Mouse (Mus musculus) MEL (cell line): ENCODE results near the gene Pcgf2. TPM values are rescaled to one million over a fixed set of nuclear protein-coding genes. Genes with fewer than 3 reads are reported as not detected.

Source experiments
- DNase-seq: peaks from one replicate; pipeline ENCODE4 v3.0.0; 2011; ENCODE audit warnings: low read depth, low spot score
- H3K27ac ChIP-seq: 2 replicates; pipeline ENCODE4 v1.5.1; 2012; ENCODE audit warnings: low read depth, mild to moderate bottlenecking, control low read depth, low read length, moderate library complexity; ENCODE audit not compliant: control insufficient read depth
- H3K27me3 ChIP-seq, 2 experiments: fragments of 150-350 bp in 1 of 2; sonication (generic) in 1 of 2; 2 replicates each; pipeline ENCODE4 v1.6.1; 2012; ENCODE audit warnings: low read length in 2 of 2, mild to moderate bottlenecking in 2 of 2, improper control_type of control experiment in 1 of 2, moderate library complexity in 1 of 2; ENCODE audit not compliant: insufficient read depth in 2 of 2, control insufficient read depth in 1 of 2
- H3K36me3 ChIP-seq, 2 experiments: 2 replicates each; pipeline ENCODE4 v1.6.1; 2012 to 2014; ENCODE audit warnings: low read length in 2 of 2, improper control_type of control experiment in 1 of 2, inconsistent platforms in 1 of 2, mild to moderate bottlenecking in 1 of 2; ENCODE audit not compliant: insufficient read depth in 2 of 2, control insufficient read depth in 1 of 2
- H3K4me1 ChIP-seq, 2 experiments: fragments of 150-350 bp in 1 of 2; sonication (generic) in 1 of 2; 2 replicates each; pipeline ENCODE4 v1.6.1; 2012; ENCODE audit warnings: low read length in 2 of 2, improper control_type of control experiment in 1 of 2, mild to moderate bottlenecking in 1 of 2; ENCODE audit not compliant: insufficient read depth in 2 of 2, control insufficient read depth in 1 of 2
- H3K4me3 ChIP-seq, 2 experiments: fragments of 150-350 bp in 1 of 2; sonication (generic) in 1 of 2; 2 replicates each; pipeline ENCODE4 v1.5.1; 2012; ENCODE audit warnings: low read depth in 2 of 2, low read length in 2 of 2, mild to moderate bottlenecking in 2 of 2, moderate library complexity in 2 of 2, control low read depth in 1 of 2, improper control_type of control experiment in 1 of 2; ENCODE audit not compliant: control insufficient read depth in 1 of 2, insufficient read depth in 1 of 2
- H3K79me2 ChIP-seq: 2 replicates; pipeline ENCODE4 v1.6.1; 2012; ENCODE audit warnings: mild to moderate bottlenecking, low read length, moderate library complexity; ENCODE audit not compliant: control insufficient read depth, poor library complexity, insufficient read depth
- H3K9ac ChIP-seq: 2 replicates; pipeline ENCODE4 v1.6.1; 2012; ENCODE audit warnings: low read depth, mild to moderate bottlenecking, control low read depth, low read length, moderate library complexity; ENCODE audit not compliant: control insufficient read depth, poor library complexity, severe bottlenecking
- H3K9me3 ChIP-seq: fragments of 150-350 bp; sonication (generic); replicated peaks from 2 replicates; pipeline ENCODE4 v1.6.1; 2012; ENCODE audit warnings: mild to moderate bottlenecking, low read length, improper control_type of control experiment, moderate library complexity; ENCODE audit not compliant: insufficient read depth
- BHLHE40 ChIP-seq: IDR thresholded peaks from 2 replicates; pipeline ENCODE4 v1.6.1; 2012; ENCODE audit warnings: low read depth, mild to moderate bottlenecking, inconsistent platforms, low read length, improper control_type of control experiment, borderline replicate concordance
- CHD2 ChIP-seq: IDR thresholded peaks from 2 replicates; pipeline ENCODE4 v1.6.1; 2011; ENCODE audit warnings: low read length, improper control_type of control experiment
- EP300 ChIP-seq, 2 experiments: IDR thresholded peaks; 2 replicates each; pipeline ENCODE4 v1.6.1; 2011; ENCODE audit warnings: improper control_type of control experiment in 2 of 2, low read length in 2 of 2, low read depth in 1 of 2, mild to moderate bottlenecking in 1 of 2
- GABPA ChIP-seq: IDR thresholded peaks from 2 replicates; pipeline ENCODE4 v1.6.1; 2012; ENCODE audit warnings: low read depth, mild to moderate bottlenecking, inconsistent platforms, low read length, improper control_type of control experiment, moderate library complexity
- JUND ChIP-seq: IDR thresholded peaks from 2 replicates; pipeline ENCODE4 v1.6.1; 2011; ENCODE audit warnings: low read depth, mild to moderate bottlenecking, improper control_type of control experiment, low read length
- KAT2A ChIP-seq: conservative IDR thresholded peaks from 2 replicates; pipeline ENCODE4 v1.6.1; 2012; ENCODE audit warnings: low read depth, low read length, improper control_type of control experiment, inconsistent platforms
- MAFK ChIP-seq: IDR thresholded peaks from 2 replicates; pipeline ENCODE4 v1.6.1; 2011; ENCODE audit warnings: low read depth, mild to moderate bottlenecking, low read length, improper control_type of control experiment, borderline replicate concordance
- MEF2A ChIP-seq: IDR thresholded peaks from 2 replicates; pipeline ENCODE4 v1.6.1; 2014; ENCODE audit warnings: low read depth, mild to moderate bottlenecking, inconsistent platforms, low read length, improper control_type of control experiment; ENCODE audit not compliant: poor library complexity, insufficient replicate concordance, severe bottlenecking; ENCODE audit errors: extremely low read depth
- MYC ChIP-seq: IDR thresholded peaks from 2 replicates; pipeline ENCODE4 v1.6.1; 2011; ENCODE audit warnings: low read depth, mild to moderate bottlenecking, low read length, improper control_type of control experiment, moderate library complexity
- NELFE ChIP-seq: IDR thresholded peaks from 2 replicates; pipeline ENCODE4 v1.6.1; 2011; ENCODE audit warnings: low read depth, low read length, improper control_type of control experiment
- POLR2A ChIP-seq, 2 experiments: IDR thresholded peaks; 2 replicates each; pipeline ENCODE4 v1.6.1; 2011 to 2012; ENCODE audit warnings: low read length in 2 of 2, mild to moderate bottlenecking in 2 of 2, control low read depth in 1 of 2, improper control_type of control experiment in 1 of 2, low read depth in 1 of 2, moderate library complexity in 1 of 2; ENCODE audit not compliant: control insufficient read depth in 1 of 2, insufficient read depth in 1 of 2, poor library complexity in 1 of 2
- POLR2AphosphoS2 ChIP-seq: IDR thresholded peaks from 2 replicates; pipeline ENCODE4 v1.6.1; 2011; ENCODE audit warnings: low read length, improper control_type of control experiment
- SIN3A ChIP-seq: IDR thresholded peaks from 2 replicates; pipeline ENCODE4 v1.6.1; 2012; ENCODE audit warnings: low read length, improper control_type of control experiment, inconsistent platforms
- SMC3 ChIP-seq: IDR thresholded peaks from 2 replicates; pipeline ENCODE4 v1.6.1; 2011; ENCODE audit warnings: low read depth, low read length, improper control_type of control experiment
- TCF12 ChIP-seq: IDR thresholded peaks from 2 replicates; pipeline ENCODE4 v1.6.1; 2014; ENCODE audit warnings: low read depth, mild to moderate bottlenecking, inconsistent platforms, low read length, improper control_type of control experiment, moderate library complexity
- UBTF ChIP-seq: IDR thresholded peaks from 2 replicates; pipeline ENCODE4 v1.6.1; 2012; ENCODE audit warnings: low read depth, mild to moderate bottlenecking, inconsistent platforms, low read length, improper control_type of control experiment, moderate library complexity, borderline replicate concordance; ENCODE audit not compliant: insufficient read depth
- USF1 ChIP-seq: IDR thresholded peaks from 2 replicates; pipeline ENCODE4 v1.6.1; 2014; ENCODE audit warnings: low read depth, mild to moderate bottlenecking, inconsistent platforms, low read length, improper control_type of control experiment, moderate library complexity
- USF2 ChIP-seq, 2 experiments: IDR thresholded peaks; 2 replicates each; pipeline ENCODE4 v1.6.1; 2011 to 2012; ENCODE audit warnings: improper control_type of control experiment in 2 of 2, low read length in 2 of 2, borderline replicate concordance in 1 of 2, inconsistent platforms in 1 of 2, low read depth in 1 of 2, mild to moderate bottlenecking in 1 of 2; ENCODE audit not compliant: insufficient read depth in 1 of 2
- ZKSCAN1 ChIP-seq: IDR thresholded peaks from 2 replicates; pipeline ENCODE4 v1.6.1; 2012; ENCODE audit warnings: low read depth, mild to moderate bottlenecking, inconsistent platforms, low read length, improper control_type of control experiment, moderate library complexity
- ZMIZ1 ChIP-seq: IDR thresholded peaks from 2 replicates; pipeline ENCODE4 v1.6.1; 2012; ENCODE audit warnings: low read depth, mild to moderate bottlenecking, inconsistent platforms, low read length, improper control_type of control experiment, moderate library complexity
- ZNF384 ChIP-seq: IDR thresholded peaks from 2 replicates; pipeline ENCODE4 v1.6.1; 2012; ENCODE audit warnings: low read depth, mild to moderate bottlenecking, inconsistent platforms, low read length, improper control_type of control experiment
- polyA plus RNA-seq, 2 experiments: library from polyadenylated mRNA; stranded (reverse) in 1 of 2; unstranded in 1 of 2; fragments of >175 nt in 1 of 2; fragments of >200 nt in 1 of 2; gene quantifications; 2 replicates each; pipeline versions ENCODE4 v1.2.1 to v1.2.4; 2012; ENCODE audit warnings: low replicate concordance in 2 of 2, low read depth in 1 of 2; ENCODE audit not compliant: insufficient read length in 2 of 2, insufficient read depth in 1 of 2, missing spikeins in 1 of 2
- total RNA-seq: library from RNA; depleted of rRNA; stranded (reverse); fragments of 300-350 nt; gene quantifications from 2 replicates; pipeline ENCODE4 v1.2.3, GENCODE M21; 2012

The Pcgf2 gene
- total and polyA plus RNA-seq, 3 experiments, result 12.3 to 38.7 TPM; not detected in 1

GRCm38 (mm10) chr11:97723709-97724108, 23.4 kb upstream of the Pcgf2 start:
- Histone ChIP-seq H3K36me3 (peaks cover 0 to 17% of the 10 kb centered on the region in 2 experiments; a peak in 2 of 4 replicates), H3K27ac (no peak overlapping the region), H3K27me3 (no peaks in the 10 kb centered on the region), H3K9me3 (no peaks in the 10 kb centered on the region), H3K4me1 (no peaks in the 10 kb centered on the region; a peak in 1 of 4 replicates), H3K4me3 (no peak overlapping the region), H3K79me2 (no peaks in the 10 kb centered on the region), H3K9ac (no peak overlapping the region)
- TF ChIP-seq MEF2A (no peak), ZMIZ1 (no peak), SIN3A (no peak), UBTF (no peak), JUND (no peak), MYC (no peak), POLR2A (IDR thresholded peaks at IDR 0.05; ENCODE audit: control insufficient read depth in 1 of 2, insufficient read depth in 1 of 2, low read depth in 1 of 2, low read length in 2 of 2, poor library complexity in 1 of 2) (no peak), ZKSCAN1 (no peak), ZNF384 (no peak), GABPA (no peak), BHLHE40 (no peak), MAFK (no peak)
- no peak for DNase-seq

GRCm38 (mm10) chr11:97721338-97721737, 21.0 kb upstream of the Pcgf2 start:
- H3K4me3 ChIP-seq, result no peak overlapping the region
- H3K27ac ChIP-seq, result no peak overlapping the region
- no peaks in the 10 kb centered on the region for H3K27me3 ChIP-seq
- TF ChIP-seq ZKSCAN1 (no peak), EP300 (IDR thresholded peaks at IDR 0.05; ENCODE audit: low read depth in 1 of 2, low read length in 2 of 2) (no peak), UBTF (no peak), ZNF384 (no peak), MYC (no peak), BHLHE40 (no peak), NELFE (no peak), TCF12 (no peak), MAFK (no peak), USF2 (IDR thresholded peaks at IDR 0.05; ENCODE audit: borderline replicate concordance in 1 of 2, insufficient read depth in 1 of 2, low read depth in 1 of 2, low read length in 2 of 2) (no peak), SMC3 (no peak), SIN3A (no peak), POLR2AphosphoS2 (no peak), CHD2 (no peak), KAT2A (no peak), USF1 (no peak)
- H3K79me2 ChIP-seq, result no peaks in the 10 kb centered on the region
- DNase-seq, result no peak
- H3K36me3 ChIP-seq, result peaks cover 3 to 14% of the 10 kb centered on the region in 2 experiments; a peak in 3 of 4 replicates
- H3K9ac ChIP-seq, result no peak overlapping the region
- no peaks in the 10 kb centered on the region for H3K9me3 ChIP-seq
- peaks cover 0 to 3% of the 10 kb centered on the region in 2 experiments; a peak in 2 of 4 replicates for H3K4me1 ChIP-seq
